Mouse (Mus musculus): Measurements from ENCODE around the gene Mthfd2l. TPM values are rescaled to one million over a fixed set of nuclear protein-coding genes. Genes with fewer than 3 reads are reported as not detected.

Mthfd2l gene
- polyA plus RNA-seq, 1 experiment: 39.5 TPM

DNA sequence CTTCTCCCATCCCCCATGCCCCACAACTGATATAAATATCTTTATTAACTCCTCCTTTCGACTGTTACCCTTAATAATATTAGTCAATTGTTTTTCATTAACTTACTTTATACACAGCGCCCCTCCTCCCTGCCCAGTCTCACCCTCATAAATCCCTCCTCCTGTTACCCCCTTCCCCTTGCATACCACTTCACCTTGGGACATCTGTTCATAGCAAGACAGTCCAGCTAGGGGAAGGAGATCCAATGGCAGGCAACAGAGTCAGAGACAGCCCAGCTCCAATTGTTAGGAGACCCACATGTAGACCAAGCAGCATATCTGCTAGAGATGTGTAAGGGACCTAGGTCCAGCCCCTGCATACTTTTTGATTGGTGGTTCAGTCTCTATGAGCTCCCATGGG is 108.0 kb downstream of the Mthfd2l start:
- peaks cover 5% of the 10 kb centered on the region; the same call in 1 of the 2 replicates for H3K4me1 ChIP-seq (ENCODE audit: control insufficient read depth, insufficient read depth, insufficient read length, low read length)
- H3K4me3 ChIP-seq (ENCODE audit: low read depth, low read length): no peak overlapping the region
- no peaks in the 10 kb centered on the region for H3K27me3 ChIP-seq (ENCODE audit: control insufficient read depth, insufficient read depth, low read length)
- H3K36me3 ChIP-seq (ENCODE audit: control insufficient read depth, insufficient read depth, low read length): no peaks in the 10 kb centered on the region
- TF ChIP-seq CTCF (IDR thresholded peaks at IDR 0.05; ENCODE audit: extremely low read depth, insufficient read length, insufficient replicate concordance, low read depth, low read length) (no peak), POLR2A (IDR thresholded peaks at IDR 0.05; ENCODE audit: low read depth, low read length) (no peak)
- WGBS: 34% methylated on average over 2 of the region's 2 CpGs
- H3K27ac ChIP-seq (ENCODE audit: insufficient read depth, low read depth, low read length): no peak overlapping the region; the same call in 1 of the 2 replicates

DNA sequence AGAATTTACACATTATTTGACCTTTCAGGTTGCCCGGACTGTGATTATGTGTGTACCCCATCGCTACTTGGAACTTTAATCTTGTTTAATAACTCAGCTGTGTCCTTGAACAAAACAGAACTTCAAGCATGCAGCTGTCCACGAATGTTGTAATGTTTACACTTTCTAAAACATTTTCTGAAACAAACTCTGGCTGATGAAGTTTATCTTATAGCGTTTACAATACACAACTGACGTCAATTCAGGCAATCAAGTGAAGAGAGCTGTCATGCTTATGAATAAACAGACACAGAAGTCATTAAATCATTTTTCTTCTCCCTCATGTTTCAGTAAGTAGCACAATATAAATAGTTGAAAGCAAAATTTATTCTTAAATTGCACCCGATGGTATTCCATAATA is 117.1 kb downstream of the Mthfd2l start:
- no peaks in the 10 kb centered on the region for H3K4me1 ChIP-seq (ENCODE audit: control insufficient read depth, insufficient read depth, insufficient read length, low read length)
- no peaks in the 10 kb centered on the region for H3K36me3 ChIP-seq (ENCODE audit: control insufficient read depth, insufficient read depth, low read length)
- 49% methylated on average over 6 of the region's 6 CpGs for WGBS
- H3K4me3 ChIP-seq (ENCODE audit: low read depth, low read length): no peak overlapping the region
- TF ChIP-seq CTCF (IDR thresholded peaks at IDR 0.05; ENCODE audit: extremely low read depth, insufficient read length, insufficient replicate concordance, low read depth, low read length) (no peak), POLR2A (IDR thresholded peaks at IDR 0.05; ENCODE audit: low read depth, low read length) (no peak)
- no peak overlapping the region for H3K27ac ChIP-seq (ENCODE audit: insufficient read depth, low read depth, low read length)
- no peaks in the 10 kb centered on the region for H3K27me3 ChIP-seq (ENCODE audit: control insufficient read depth, insufficient read depth, low read length)

DNA sequence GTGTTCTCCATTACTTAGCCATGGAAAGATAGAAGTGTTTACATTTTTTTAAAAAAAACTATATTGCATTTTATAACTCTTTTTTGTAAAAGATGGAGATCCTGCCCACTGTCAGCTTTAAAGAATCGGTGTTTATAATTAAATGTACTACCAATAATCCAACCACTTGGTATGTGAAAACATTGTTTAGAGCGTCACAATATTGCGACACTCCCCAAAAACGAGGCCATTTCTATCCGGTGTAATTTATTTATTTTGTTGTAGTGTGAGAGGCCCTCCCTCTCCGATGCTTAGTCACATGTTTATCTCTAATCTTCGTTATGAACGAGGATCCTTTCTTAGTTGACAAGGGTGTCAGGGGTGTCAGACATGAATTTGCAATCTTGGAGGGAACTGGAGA is 117.5 kb downstream of the Mthfd2l start:
- TF ChIP-seq POLR2A (IDR thresholded peaks at IDR 0.05; ENCODE audit: low read depth, low read length): no peak
- TF ChIP-seq CTCF (IDR thresholded peaks at IDR 0.05; ENCODE audit: extremely low read depth, insufficient read length, insufficient replicate concordance, low read depth, low read length): no peak
- Histone ChIP-seq H3K4me3 (ENCODE audit: low read depth, low read length) (no peak overlapping the region), H3K4me1 (ENCODE audit: control insufficient read depth, insufficient read depth, insufficient read length, low read length) (no peaks in the 10 kb centered on the region), H3K27me3 (ENCODE audit: control insufficient read depth, insufficient read depth, low read length) (no peaks in the 10 kb centered on the region), H3K36me3 (ENCODE audit: control insufficient read depth, insufficient read depth, low read length) (no peaks in the 10 kb centered on the region), H3K27ac (ENCODE audit: insufficient read depth, low read depth, low read length) (peak overlapping the region; percentile 66)
- 78% methylated on average over 8 of the region's 8 CpGs for WGBS

Other genes with a start within 250 kb of the Mthfd2l start
- gene Cxcl5, start 171.8 kb upstream of the Mthfd2l start, polyA plus RNA-seq (2012; rRNA removed): 0.20 and 1.3 TPM in 2 replicates
- 0.11 and 0.18 TPM in 2 replicates for gene Ppbp, start 162.6 kb upstream of the Mthfd2l start, polyA plus RNA-seq (2012; rRNA removed)
- 7.8 and 7.9 TPM in 2 replicates for gene Pf4, start 158.7 kb upstream of the Mthfd2l start, polyA plus RNA-seq (2012; rRNA removed)
- gene Cxcl3, start 145.0 kb upstream of the Mthfd2l start, polyA plus RNA-seq (2012; rRNA removed): 0.39 and 2.9 TPM in 2 replicates
- gene Cxcl15, start 136.6 kb upstream of the Mthfd2l start, polyA plus RNA-seq (2012; rRNA removed): 0.08 TPM in 1 of 2 replicates, not detected in the other
- gene Cxcl1, start 39.9 kb upstream of the Mthfd2l start, polyA plus RNA-seq (2012; rRNA removed): 1.3 and 2.8 TPM in 2 replicates
- 1.2 and 18.6 TPM in 2 replicates for gene Cxcl2, start 27.2 kb upstream of the Mthfd2l start, polyA plus RNA-seq (2012; rRNA removed)
- not detected in 2 replicates for gene Epgn, start 96.3 kb downstream of the Mthfd2l start, polyA plus RNA-seq (2012; rRNA removed)
- 0.90 and 1.8 TPM in 2 replicates for gene Ereg, start 143.5 kb downstream of the Mthfd2l start, polyA plus RNA-seq (2012; rRNA removed)
- 12.1 and 23.0 TPM in 2 replicates for gene Areg, start 208.5 kb downstream of the Mthfd2l start, polyA plus RNA-seq (2012; rRNA removed)

Data from small intestine, adult 2 months (tissue).